Mouse (Mus musculus): ENCODE measurements around the gene Mapkapk2. TPM values are rescaled to one million over a fixed set of nuclear protein-coding genes. Genes with fewer than 3 reads are reported as not detected.

Mapkapk2 gene
- polyA plus RNA-seq, 1 experiment from 2014 or later, result 44.7 TPM

- H3K4me2 ChIP-seq (ENCODE audit: low read depth, low read length), result no peak within 1 kb of the TSS
- no peaks in the 10 kb centered on the region for H3K4me1 ChIP-seq (ENCODE audit: control insufficient read depth, insufficient read depth, low read length)
- H3K4me3 ChIP-seq (ENCODE audit: low read depth, low read length), result no peak within 1 kb of the TSS
- ATAC-seq (replicated peaks; ENCODE audit: insufficient number of reproducible peaks, low FRiP score, low TSS enrichment, low read depth), result no peak
- H3K9me3 ChIP-seq (replicated peaks; ENCODE audit: control insufficient read depth, low read length), result no peaks in the 10 kb centered on the region
- DNase-seq (ENCODE audit: low spot score), result no peak
- H3K27ac ChIP-seq (replicated peaks; ENCODE audit: low read depth, low read length), result no peak within 1 kb of the TSS
- no peak within 1 kb of the TSS for H3K9ac ChIP-seq (replicated peaks; ENCODE audit: low read length)
- H3K36me3 ChIP-seq (replicated peaks; ENCODE audit: control insufficient read depth, insufficient read depth, low read depth, low read length), result no peaks in the 10 kb centered on the region
- WGBS, result 71% methylated on average over 8 of the region's 8 CpGs
- no peaks in the 10 kb centered on the region for H3K27me3 ChIP-seq (ENCODE audit: control insufficient read depth, insufficient read depth, low read length)
These were observed 78.0 kb downstream of the Mapkapk2 start, which contains the start of gene Il10 for GRCm38 (mm10) chr1:131019492-131020098. TSS of gene Il10 (plus strand) at chr1:131019845.

- 89% methylated on average over 7 of the region's 7 CpGs for WGBS
- ATAC-seq (replicated peaks; ENCODE audit: insufficient number of reproducible peaks, low FRiP score, low TSS enrichment, low read depth) (no peak), DNase-seq (ENCODE audit: low spot score) (no peak)
- Histone ChIP-seq H3K4me3 (ENCODE audit: low read depth, low read length) (no peak overlapping the region), H3K9ac (replicated peaks; ENCODE audit: low read length) (no peak overlapping the region), H3K9me3 (replicated peaks; ENCODE audit: control insufficient read depth, low read length) (no peaks in the 10 kb centered on the region), H3K27me3 (ENCODE audit: control insufficient read depth, insufficient read depth, low read length) (no peaks in the 10 kb centered on the region), H3K4me2 (ENCODE audit: low read depth, low read length) (no peak overlapping the region), H3K36me3 (replicated peaks; ENCODE audit: control insufficient read depth, insufficient read depth, low read depth, low read length) (no peaks in the 10 kb centered on the region), H3K27ac (replicated peaks; ENCODE audit: low read depth, low read length) (no peak overlapping the region), H3K4me1 (ENCODE audit: control insufficient read depth, insufficient read depth, low read length) (no peaks in the 10 kb centered on the region)
These were observed 81.7 kb downstream of the Mapkapk2 start for GRCm38 (mm10) chr1:131015879-131016278.

GRCm38 (mm10) chr1:131015281-131015680 lies 82.3 kb downstream of the Mapkapk2 start:
- H3K9ac ChIP-seq (replicated peaks; ENCODE audit: low read length), result no peak overlapping the region
- H3K27ac ChIP-seq (replicated peaks; ENCODE audit: low read depth, low read length), result no peak overlapping the region
- no peaks in the 10 kb centered on the region for H3K27me3 ChIP-seq (ENCODE audit: control insufficient read depth, insufficient read depth, low read length)
- H3K4me3 ChIP-seq (ENCODE audit: low read depth, low read length), result no peak overlapping the region
- H3K4me2 ChIP-seq (ENCODE audit: low read depth, low read length), result no peak overlapping the region
- no peaks in the 10 kb centered on the region for H3K4me1 ChIP-seq (ENCODE audit: control insufficient read depth, insufficient read depth, low read length)
- ATAC-seq (replicated peaks; ENCODE audit: insufficient number of reproducible peaks, low FRiP score, low TSS enrichment, low read depth), result no peak
- H3K36me3 ChIP-seq (replicated peaks; ENCODE audit: control insufficient read depth, insufficient read depth, low read depth, low read length), result no peaks in the 10 kb centered on the region
- 73% methylated on average over 6 of the region's 6 CpGs for WGBS
- DNase-seq (ENCODE audit: low spot score), result no peak
- no peaks in the 10 kb centered on the region for H3K9me3 ChIP-seq (replicated peaks; ENCODE audit: control insufficient read depth, low read length)

- no peak overlapping the region for H3K9ac ChIP-seq (replicated peaks; ENCODE audit: low read length)
- H3K9me3 ChIP-seq (replicated peaks; ENCODE audit: control insufficient read depth, low read length), result no peaks in the 10 kb centered on the region
- H3K4me2 ChIP-seq (ENCODE audit: low read depth, low read length), result no peak overlapping the region
- no peaks in the 10 kb centered on the region for H3K36me3 ChIP-seq (replicated peaks; ENCODE audit: control insufficient read depth, insufficient read depth, low read depth, low read length)
- ATAC-seq (replicated peaks; ENCODE audit: insufficient number of reproducible peaks, low FRiP score, low TSS enrichment, low read depth) (no peak), DNase-seq (ENCODE audit: low spot score) (no peak)
- H3K4me3 ChIP-seq (ENCODE audit: low read depth, low read length), result no peak overlapping the region
- no peak overlapping the region for H3K27ac ChIP-seq (replicated peaks; ENCODE audit: low read depth, low read length)
- no peaks in the 10 kb centered on the region for H3K4me1 ChIP-seq (ENCODE audit: control insufficient read depth, insufficient read depth, low read length)
- 87% methylated on average over 5 of the region's 5 CpGs for WGBS
- H3K27me3 ChIP-seq (ENCODE audit: control insufficient read depth, insufficient read depth, low read length), result no peaks in the 10 kb centered on the region
These were observed 83.7 kb downstream of the Mapkapk2 start for GRCm38 (mm10) chr1:131013926-131014325.

GRCm38 (mm10) chr1:131012494-131012893 lies 85.1 kb downstream of the Mapkapk2 start:
- H3K4me1 ChIP-seq (ENCODE audit: control insufficient read depth, insufficient read depth, low read length), result no peaks in the 10 kb centered on the region
- no peak for ATAC-seq (replicated peaks; ENCODE audit: insufficient number of reproducible peaks, low FRiP score, low TSS enrichment, low read depth)
- DNase-seq (ENCODE audit: low spot score), result no peak
- no peak overlapping the region for H3K27ac ChIP-seq (replicated peaks; ENCODE audit: low read depth, low read length)
- no peaks in the 10 kb centered on the region for H3K36me3 ChIP-seq (replicated peaks; ENCODE audit: control insufficient read depth, insufficient read depth, low read depth, low read length)
- no peak overlapping the region for H3K4me3 ChIP-seq (ENCODE audit: low read depth, low read length)
- no peaks in the 10 kb centered on the region for H3K27me3 ChIP-seq (ENCODE audit: control insufficient read depth, insufficient read depth, low read length)
- 86% methylated on average over 8 of the region's 8 CpGs for WGBS
- no peak overlapping the region for H3K4me2 ChIP-seq (ENCODE audit: low read depth, low read length)
- no peak overlapping the region for H3K9ac ChIP-seq (replicated peaks; ENCODE audit: low read length)
- no peaks in the 10 kb centered on the region for H3K9me3 ChIP-seq (replicated peaks; ENCODE audit: control insufficient read depth, low read length)

- no peak for ATAC-seq (replicated peaks; ENCODE audit: insufficient number of reproducible peaks, low FRiP score, low TSS enrichment, low read depth)
- Histone ChIP-seq H3K4me3 (ENCODE audit: low read depth, low read length) (no peak overlapping the region), H3K4me2 (ENCODE audit: low read depth, low read length) (no peak overlapping the region), H3K4me1 (ENCODE audit: control insufficient read depth, insufficient read depth, low read length) (no peaks in the 10 kb centered on the region), H3K27me3 (ENCODE audit: control insufficient read depth, insufficient read depth, low read length) (no peaks in the 10 kb centered on the region), H3K9me3 (replicated peaks; ENCODE audit: control insufficient read depth, low read length) (no peaks in the 10 kb centered on the region), H3K27ac (replicated peaks; ENCODE audit: low read depth, low read length) (no peak overlapping the region), H3K36me3 (replicated peaks; ENCODE audit: control insufficient read depth, insufficient read depth, low read depth, low read length) (no peaks in the 10 kb centered on the region), H3K9ac (replicated peaks; ENCODE audit: low read length) (no peak overlapping the region)
- WGBS, result 80% methylated on average over 17 of the region's 17 CpGs
- no peak for DNase-seq (ENCODE audit: low spot score)
These were observed 87.1 kb downstream of the Mapkapk2 start for GRCm38 (mm10) chr1:131010201-131011153.

GRCm38 (mm10) chr1:131006069-131006468 lies 91.6 kb downstream of the Mapkapk2 start:
- ATAC-seq (replicated peaks; ENCODE audit: insufficient number of reproducible peaks, low FRiP score, low TSS enrichment, low read depth) (no peak), DNase-seq (ENCODE audit: low spot score) (no peak)
- WGBS, result 85% methylated on average over 1 of the region's 1 CpGs
- Histone ChIP-seq H3K27me3 (ENCODE audit: control insufficient read depth, insufficient read depth, low read length) (no peaks in the 10 kb centered on the region), H3K9me3 (replicated peaks; ENCODE audit: control insufficient read depth, low read length) (no peaks in the 10 kb centered on the region), H3K4me2 (ENCODE audit: low read depth, low read length) (no peak overlapping the region), H3K27ac (replicated peaks; ENCODE audit: low read depth, low read length) (no peak overlapping the region), H3K4me1 (ENCODE audit: control insufficient read depth, insufficient read depth, low read length) (no peaks in the 10 kb centered on the region), H3K9ac (replicated peaks; ENCODE audit: low read length) (no peak overlapping the region), H3K4me3 (ENCODE audit: low read depth, low read length) (no peak overlapping the region), H3K36me3 (replicated peaks; ENCODE audit: control insufficient read depth, insufficient read depth, low read depth, low read length) (no peaks in the 10 kb centered on the region)
